14 mouse cellular contexts compared by ENCODE assay signal in the genomic region with DNA sequence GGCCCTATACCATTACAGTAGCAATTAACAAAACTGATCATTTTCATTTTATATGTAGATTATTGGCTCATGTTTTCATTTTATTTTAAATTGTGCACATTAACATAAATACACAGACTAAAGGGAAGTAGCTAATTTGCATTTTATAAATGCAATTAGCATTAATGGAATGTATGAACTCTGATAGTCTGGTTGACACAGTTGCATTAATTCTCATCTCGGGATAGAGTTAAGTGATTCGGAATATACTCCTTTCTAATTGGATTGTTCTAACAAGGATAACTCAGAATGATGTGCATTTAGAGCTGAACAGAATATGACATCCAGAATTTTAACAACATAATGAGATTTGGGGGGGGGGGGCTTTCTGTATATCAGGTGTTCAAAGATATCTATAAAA.
"Had no signal": no experiment of that assay in that cellular context is flagged by ENCODE, and none has a peak within 500 bp of the region (broad histone marks: within the 10 kb centered on the region; RNA-seq: fewer than 3 reads in every experiment).

No protein-coding gene starts in this region.

- H3K27me3 ChIP-seq: kidney, embryonic 15.5 days; liver, embryonic 13.5 days; neural tube, embryonic 13.5 days; stomach, embryonic 15.5 days had no signal

- H3K36me3 ChIP-seq: kidney, embryonic 15.5 days; liver, embryonic 13.5 days; neural tube, embryonic 13.5 days; stomach, embryonic 15.5 days had no signal

- H3K9ac ChIP-seq: kidney, embryonic 15.5 days; liver, embryonic 13.5 days; neural tube, embryonic 13.5 days; stomach, embryonic 15.5 days had no signal

- H3K4me1 ChIP-seq: kidney, embryonic 15.5 days; liver, embryonic 13.5 days; stomach, embryonic 15.5 days had no signal

- H3K4me2 ChIP-seq: kidney, embryonic 15.5 days; liver, embryonic 13.5 days; neural tube, embryonic 13.5 days; stomach, embryonic 15.5 days had no signal

- DNase-seq: kidney, adult 8-10 months; kidney, postnatal 10 days; kidney, postnatal 36 days; liver, embryonic 13.5 days; lung, adult 2 months; lung, postnatal 14 days; lung, postnatal 4 days; right cerebral cortex, postnatal 25 days; spleen, adult 18-20 months; thymus, postnatal 25 days had no signal

- H3K4me3 ChIP-seq: kidney, embryonic 15.5 days; left cerebral cortex, adult 2 months; liver, embryonic 13.5 days; neural tube, embryonic 13.5 days; stomach, embryonic 15.5 days had no signal

- H3K27ac ChIP-seq: kidney, embryonic 15.5 days; liver, embryonic 13.5 days; neural tube, embryonic 13.5 days; stomach, embryonic 15.5 days had no signal

- H3K9me3 ChIP-seq: kidney, embryonic 15.5 days; liver, embryonic 13.5 days; neural tube, embryonic 13.5 days; stomach, embryonic 15.5 days had no signal
